Mouse (Mus musculus): ENCODE measurements at regions not wholly inside any gene's neighbourhood (a gene's known extent, or its start where the extent isn't known, plus 50 kb on each side); places are given as distances from the start of the nearest gene placed in this dataset.
"Not testable (repeated sequence)": the region's sequence is repeated elsewhere in the genome, so short reads cannot be mapped to it uniquely, and the experiment has no call there.

GRCm38 (mm10) chr1:102062268-102062667 is 2289.7 kb downstream of the Cntnap5b start:
- H3K4me1 ChIP-seq (replicated peaks), result no peaks in the 10 kb centered on the region
- H3K9me3 ChIP-seq, result no peaks in the 10 kb centered on the region
- no peak for DNase-seq (ENCODE audit: low spot score)
- no peak overlapping the region for H3K4me3 ChIP-seq
- H3K27me3 ChIP-seq (ENCODE audit: insufficient read depth, poor library complexity, severe bottlenecking), result no peaks in the 10 kb centered on the region
- H3K36me3 ChIP-seq, result no peaks in the 10 kb centered on the region
- WGBS, result 91% methylated on average over 1 of the region's 1 CpGs
- no peak overlapping the region for H3K27ac ChIP-seq

GRCm38 (mm10) chr1:102105658-102106057 is 2333.1 kb downstream of the Cntnap5b start:
- Histone ChIP-seq H3K36me3 (no peaks in the 10 kb centered on the region), H3K27ac (no peak overlapping the region), H3K9me3 (no peaks in the 10 kb centered on the region), H3K4me1 (replicated peaks) (no peaks in the 10 kb centered on the region), H3K4me3 (no peak overlapping the region), H3K27me3 (ENCODE audit: insufficient read depth, poor library complexity, severe bottlenecking) (no peaks in the 10 kb centered on the region)
- WGBS, result 80% methylated on average over 2 of the region's 2 CpGs
- DNase-seq (ENCODE audit: low spot score), result no peak

DNA sequence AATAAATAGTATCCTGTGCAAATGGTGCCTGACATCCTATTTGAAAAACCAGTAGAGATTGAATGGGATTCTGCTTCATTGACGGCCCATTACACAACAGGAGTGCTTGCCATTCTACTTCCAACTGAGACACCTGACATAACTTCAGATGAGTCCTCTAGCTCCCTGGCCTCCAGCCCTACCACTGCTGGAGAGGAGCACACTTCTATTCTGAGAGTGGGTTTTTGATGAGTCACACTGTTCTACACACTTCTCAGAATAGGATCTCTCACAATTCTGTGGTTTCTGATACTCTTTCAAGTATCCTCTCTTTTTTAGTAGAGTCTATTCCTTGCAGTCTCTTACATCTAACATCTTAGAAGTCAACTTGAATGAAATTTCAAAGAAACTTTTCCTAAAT is 2366.5 kb downstream of the Cntnap5b start:
- no peak for DNase-seq (ENCODE audit: low spot score)
- H3K27me3 ChIP-seq (ENCODE audit: insufficient read depth, poor library complexity, severe bottlenecking), result no peaks in the 10 kb centered on the region

GRCm38 (mm10) chr1:102146368-102146767 is 2373.8 kb downstream of the Cntnap5b start:
- Histone ChIP-seq H3K27ac (no peak overlapping the region), H3K4me1 (replicated peaks) (no peaks in the 10 kb centered on the region), H3K9me3 (no peaks in the 10 kb centered on the region), H3K36me3 (no peaks in the 10 kb centered on the region), H3K27me3 (ENCODE audit: insufficient read depth, poor library complexity, severe bottlenecking) (no peaks in the 10 kb centered on the region), H3K4me3 (no peak overlapping the region)
- 78% methylated on average over 3 of the region's 3 CpGs for WGBS
- DNase-seq (ENCODE audit: low spot score), result no peak

More for the DNA sequence above, 2366.5 kb downstream of the Cntnap5b start:
- H3K4me3 ChIP-seq, result no peak overlapping the region
- no peaks in the 10 kb centered on the region for H3K9me3 ChIP-seq
- WGBS, result 72% methylated on average over 1 of the region's 1 CpGs
- H3K4me1 ChIP-seq (replicated peaks), result no peaks in the 10 kb centered on the region
- no peak overlapping the region for H3K27ac ChIP-seq
- H3K36me3 ChIP-seq, result no peaks in the 10 kb centered on the region

DNA sequence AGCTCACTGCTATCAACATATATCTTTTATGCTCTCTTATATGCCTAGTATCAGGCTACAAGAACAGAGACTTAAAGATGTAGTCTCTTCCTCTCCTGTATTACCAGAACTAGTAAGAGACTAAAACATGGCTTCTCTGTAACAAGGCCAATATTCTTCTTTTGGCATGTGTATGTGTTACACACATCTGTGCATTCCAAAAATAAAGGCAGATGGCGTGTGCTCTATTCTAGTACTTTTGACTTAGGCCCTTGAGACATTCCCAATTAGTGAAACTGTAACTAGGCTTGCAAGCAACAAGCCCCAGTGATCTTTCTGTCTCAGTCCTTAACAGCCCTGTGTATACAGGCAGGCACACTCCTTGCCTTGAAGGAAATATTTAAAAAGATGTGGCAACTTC is 2394.1 kb downstream of the Cntnap5b start:
- H3K27ac ChIP-seq, result no peak overlapping the region
- H3K9me3 ChIP-seq, result no peaks in the 10 kb centered on the region
- H3K4me1 ChIP-seq (replicated peaks), result peaks cover 14% of the 10 kb centered on the region
- H3K27me3 ChIP-seq (ENCODE audit: insufficient read depth, poor library complexity, severe bottlenecking), result no peaks in the 10 kb centered on the region; the same call in 1 of the 2 replicates
- no peak for DNase-seq (ENCODE audit: low spot score)
- H3K36me3 ChIP-seq, result no peaks in the 10 kb centered on the region
- WGBS, result 84% methylated on average over 1 of the region's 1 CpGs
- H3K4me3 ChIP-seq, result no peak overlapping the region

- peak; percentile 3 for DNase-seq (ENCODE audit: low spot score)
- 24% methylated on average over 3 of the region's 3 CpGs for WGBS
Measured at GRCm38 (mm10) chr1:102170566-102171286, 2398.2 kb downstream of the Cntnap5b start.

GRCm38 (mm10) chr1:102185925-102186324 is 2413.4 kb downstream of the Cntnap5b start:
- DNase-seq (ENCODE audit: low spot score), result no peak
- H3K9me3 ChIP-seq, result no peaks in the 10 kb centered on the region
- no peaks in the 10 kb centered on the region for H3K36me3 ChIP-seq
- 56% methylated on average over 3 of the region's 3 CpGs for WGBS
- no peak overlapping the region for H3K4me3 ChIP-seq
- H3K27me3 ChIP-seq (ENCODE audit: insufficient read depth, poor library complexity, severe bottlenecking), result no peaks in the 10 kb centered on the region
- no peak overlapping the region for H3K27ac ChIP-seq
- no peaks in the 10 kb centered on the region for H3K4me1 ChIP-seq (replicated peaks)

More at GRCm38 (mm10) chr1:102170566-102171286, 2398.2 kb downstream of the Cntnap5b start:
- Histone ChIP-seq H3K4me1 (replicated peaks) (peaks cover 14% of the 10 kb centered on the region), H3K27me3 (ENCODE audit: insufficient read depth, poor library complexity, severe bottlenecking) (peaks cover 10% of the 10 kb centered on the region; the same call in 1 of the 2 replicates), H3K4me3 (no peak overlapping the region), H3K36me3 (no peaks in the 10 kb centered on the region), H3K27ac (no peak overlapping the region), H3K9me3 (no peaks in the 10 kb centered on the region)

DNA sequence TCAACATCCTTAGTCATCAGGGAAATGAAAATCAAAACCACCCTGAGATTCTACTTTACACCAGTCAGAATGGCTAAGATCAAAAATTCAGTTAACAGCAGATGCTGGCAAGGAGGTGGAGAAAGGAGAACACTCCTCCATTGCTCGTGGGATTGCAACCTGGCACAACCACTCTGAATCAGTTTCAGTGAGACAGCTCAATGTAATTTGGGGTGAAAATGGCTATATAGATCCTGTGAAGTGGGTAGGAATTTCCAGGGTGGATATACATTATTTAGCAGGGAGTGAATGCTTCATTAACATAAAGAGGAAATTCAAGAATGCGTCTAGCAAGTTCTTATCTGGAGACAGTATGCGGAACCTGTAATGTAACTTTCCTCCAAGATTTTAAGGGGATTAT is 2462.9 kb downstream of the Cntnap5b start:
- H3K4me1 ChIP-seq (replicated peaks), result no peaks in the 10 kb centered on the region
- no peaks in the 10 kb centered on the region for H3K36me3 ChIP-seq
- 92% methylated on average over 3 of the region's 3 CpGs for WGBS
- no peaks in the 10 kb centered on the region for H3K27me3 ChIP-seq (ENCODE audit: insufficient read depth, poor library complexity, severe bottlenecking)
- no peak overlapping the region for H3K4me3 ChIP-seq
- no peak overlapping the region for H3K27ac ChIP-seq
- H3K9me3 ChIP-seq, result no peaks in the 10 kb centered on the region
- DNase-seq (ENCODE audit: low spot score), result no peak

- H3K4me1 ChIP-seq (replicated peaks); DNase-seq (ENCODE audit: low spot score): not testable (repeated sequence)
- WGBS, result 90% methylated on average over 5 of the region's 5 CpGs
Measured at GRCm38 (mm10) chr1:102263126-102263860, 2490.7 kb downstream of the Cntnap5b start.

DNA sequence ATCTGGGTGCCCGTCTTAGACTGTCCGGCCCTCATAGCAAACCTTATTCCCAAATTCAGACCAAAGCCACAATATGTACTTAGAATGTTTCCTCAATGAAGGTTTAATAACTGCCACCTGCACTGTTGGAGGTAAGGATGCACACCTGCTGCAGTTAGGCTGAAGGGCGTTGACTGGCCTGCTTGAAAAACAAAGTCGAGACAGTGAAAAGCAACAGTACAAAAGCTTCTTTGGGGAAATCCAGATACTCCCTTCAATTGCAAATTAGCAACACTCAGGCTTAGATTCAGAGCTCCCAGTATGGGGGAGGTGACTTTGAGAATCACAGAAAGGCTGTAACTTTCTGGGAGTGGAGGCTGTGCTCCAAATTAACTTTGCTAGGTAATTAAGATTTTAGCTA is 2491.9 kb downstream of the Cntnap5b start:
- not testable (repeated sequence) for H3K4me3 ChIP-seq; H3K36me3 ChIP-seq; H3K27ac ChIP-seq; H3K27me3 ChIP-seq (ENCODE audit: insufficient read depth, poor library complexity, severe bottlenecking); H3K4me1 ChIP-seq (replicated peaks); DNase-seq (ENCODE audit: low spot score)
- peaks cover 14% of the 10 kb centered on the region for H3K9me3 ChIP-seq
- 85% methylated on average over 4 of the region's 4 CpGs for WGBS

More at GRCm38 (mm10) chr1:102263126-102263860, 2490.7 kb downstream of the Cntnap5b start:
- not testable (repeated sequence) for H3K27ac ChIP-seq; H3K4me3 ChIP-seq; H3K27me3 ChIP-seq (ENCODE audit: insufficient read depth, poor library complexity, severe bottlenecking); H3K36me3 ChIP-seq
- H3K9me3 ChIP-seq, result peaks cover 14% of the 10 kb centered on the region

DNA sequence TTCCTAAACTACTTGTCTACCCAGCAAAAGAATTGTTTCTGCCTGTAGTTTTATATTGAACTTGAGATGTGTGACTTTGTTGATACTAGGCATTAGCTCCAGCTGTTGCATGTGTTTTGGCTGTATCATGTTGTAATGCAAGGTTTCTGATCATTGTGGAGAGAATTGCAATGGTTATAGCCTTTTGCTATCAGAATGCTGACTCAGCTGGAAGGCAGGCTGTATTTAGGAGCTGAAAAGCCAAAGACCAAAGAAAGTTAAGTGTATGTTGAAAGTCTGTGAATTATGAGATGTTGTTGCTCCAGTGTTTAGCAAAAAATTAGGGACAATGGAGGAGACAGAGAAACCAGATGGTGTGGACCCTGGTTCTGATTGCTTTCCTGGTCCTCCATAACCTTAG is 2493.9 kb upstream of the Cdh20 start:
- Histone ChIP-seq H3K4me3 (no peak overlapping the region), H3K27me3 (ENCODE audit: insufficient read depth, poor library complexity, severe bottlenecking) (no peaks in the 10 kb centered on the region), H3K36me3 (no peaks in the 10 kb centered on the region), H3K27ac (no peak overlapping the region), H3K4me1 (replicated peaks) (no peaks in the 10 kb centered on the region), H3K9me3 (no peaks in the 10 kb centered on the region)
- no peak for DNase-seq (ENCODE audit: low spot score)

DNA sequence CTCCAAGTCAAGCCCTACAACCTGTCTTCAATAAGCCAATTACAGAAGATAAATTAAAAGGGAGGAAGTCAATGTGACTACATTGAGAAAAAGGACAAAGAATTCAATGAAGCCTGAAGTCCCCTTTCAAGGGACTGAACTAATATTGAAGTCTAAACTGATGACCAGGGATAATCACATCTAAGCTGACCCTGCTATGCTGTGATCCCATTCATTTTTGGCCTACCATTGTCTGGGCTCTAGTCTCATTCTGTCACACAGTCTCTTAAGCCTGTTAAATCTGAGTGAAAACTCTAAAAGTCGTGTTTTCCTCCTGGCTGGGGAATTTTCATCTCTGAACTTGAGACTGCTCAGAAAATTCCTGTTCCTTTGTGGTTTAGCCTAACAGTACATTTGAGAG is 2480.0 kb upstream of the Cdh20 start:
- peaks cover 22% of the 10 kb centered on the region for H3K27me3 ChIP-seq (ENCODE audit: insufficient read depth, poor library complexity, severe bottlenecking)
- H3K4me1 ChIP-seq (replicated peaks), result no peaks in the 10 kb centered on the region
- H3K9me3 ChIP-seq, result no peaks in the 10 kb centered on the region
- no peak overlapping the region for H3K4me3 ChIP-seq
- no peaks in the 10 kb centered on the region for H3K36me3 ChIP-seq
- 21% methylated on average over 1 of the region's 1 CpGs for WGBS
- DNase-seq (ENCODE audit: low spot score), result no peak
- H3K27ac ChIP-seq, result no peak overlapping the region

GRCm38 (mm10) chr1:102303526-102303925 is 2464.8 kb upstream of the Cdh20 start:
- H3K9me3 ChIP-seq, result peaks cover 17% of the 10 kb centered on the region; the same call in 1 of the 2 replicates
- no peak overlapping the region for H3K27ac ChIP-seq
- H3K4me1 ChIP-seq (replicated peaks), result no peaks in the 10 kb centered on the region
- no peak overlapping the region for H3K4me3 ChIP-seq
- DNase-seq (ENCODE audit: low spot score), result no peak
- H3K36me3 ChIP-seq, result no peaks in the 10 kb centered on the region
- no peaks in the 10 kb centered on the region for H3K27me3 ChIP-seq (ENCODE audit: insufficient read depth, poor library complexity, severe bottlenecking)
- WGBS, result 47% methylated on average over 1 of the region's 1 CpGs
